Comparison of ENCODE assay signal across 7 mouse cellular contexts in genomic region chr13:91697011-91697410, GRCm38 (mm10). TPM values are rescaled to one million over a fixed set of nuclear protein-coding genes. Genes with fewer than 3 reads are reported as not detected.
DNase-seq lines count a peak whose midpoint lies in the region; ATAC-seq and TF ChIP-seq lines count a peak whose summit lies in the region.

No protein-coding gene starts in this region.

- 47% methylated on average over 3 of the region's 3 CpGs for WGBS in midbrain, embryonic 11.5 days
- 29% methylated on average over 3 of the region's 3 CpGs for WGBS in midbrain, embryonic 15.5 days
- WGBS in hindbrain, embryonic 14.5 days = 28% methylated on average over 3 of the region's 3 CpGs
- WGBS in lung, embryonic 14.5 days = 29% methylated on average over 3 of the region's 3 CpGs

- ATAC-seq in midbrain, embryonic 11.5 days (ENCODE audit: low FRiP score) = peak; percentile 17
- no peak; the same call in 1 of the 2 replicates for ATAC-seq in midbrain, embryonic 15.5 days (replicated peaks)
- ATAC-seq in hindbrain, embryonic 14.5 days (ENCODE audit: low FRiP score) = no peak
- ATAC-seq in lung, embryonic 14.5 days (ENCODE audit: insufficient read depth) = no peak

- no peaks in the 10 kb centered on the region for H3K4me1 ChIP-seq in midbrain, embryonic 11.5 days (ENCODE audit: control insufficient read depth, insufficient read depth, low read length)
- H3K4me1 ChIP-seq in midbrain, embryonic 15.5 days = no peaks in the 10 kb centered on the region
- no peaks in the 10 kb centered on the region for H3K4me1 ChIP-seq in hindbrain, embryonic 14.5 days (replicated peaks; ENCODE audit: control insufficient read depth, insufficient read depth, low read length)
- no peaks in the 10 kb centered on the region for H3K4me1 ChIP-seq in lung, embryonic 14.5 days (ENCODE audit: insufficient read depth)

- H3K9me3 ChIP-seq in midbrain, embryonic 11.5 days (ENCODE audit: control insufficient read depth, low read length) = no peaks in the 10 kb centered on the region
- no peaks in the 10 kb centered on the region for H3K9me3 ChIP-seq in midbrain, embryonic 15.5 days
- H3K9me3 ChIP-seq in hindbrain, embryonic 14.5 days (ENCODE audit: control insufficient read depth, low read length) = no peaks in the 10 kb centered on the region
- H3K9me3 ChIP-seq in lung, embryonic 14.5 days (ENCODE audit: low read depth, low read length) = no peaks in the 10 kb centered on the region

- no peaks in the 10 kb centered on the region for H3K36me3 ChIP-seq in midbrain, embryonic 11.5 days (ENCODE audit: control insufficient read depth, insufficient read depth, low read length)
- no peaks in the 10 kb centered on the region for H3K36me3 ChIP-seq in midbrain, embryonic 15.5 days (replicated peaks)
- H3K36me3 ChIP-seq in hindbrain, embryonic 14.5 days (replicated peaks; ENCODE audit: control insufficient read depth, insufficient read depth) = peaks cover 16% of the 10 kb centered on the region
- peaks cover 14% of the 10 kb centered on the region; the same call in 1 of the 2 replicates for H3K36me3 ChIP-seq in lung, embryonic 14.5 days (ENCODE audit: insufficient read depth)
- H3K36me3 ChIP-seq in splenic B cell, adult 2 months (ENCODE audit: control insufficient read depth, insufficient read depth, low read length, poor library complexity, severe bottlenecking) = no peaks in the 10 kb centered on the region

- peak; percentile 68 for TF ChIP-seq CTCF in lung, embryonic 14.5 days (IDR thresholded peaks at IDR 0.05; ENCODE audit: low read depth)

- no peak overlapping the region for H3K9ac ChIP-seq in midbrain, embryonic 11.5 days (ENCODE audit: low read length)
- H3K9ac ChIP-seq in midbrain, embryonic 15.5 days = no peak overlapping the region
- no peak overlapping the region for H3K9ac ChIP-seq in hindbrain, embryonic 14.5 days
- no peak overlapping the region for H3K9ac ChIP-seq in lung, embryonic 14.5 days

- no peak overlapping the region for H3K4me3 ChIP-seq in midbrain, embryonic 11.5 days (ENCODE audit: low read depth, low read length)
- H3K4me3 ChIP-seq in midbrain, embryonic 15.5 days = no peak overlapping the region
- no peak overlapping the region for H3K4me3 ChIP-seq in hindbrain, embryonic 14.5 days (replicated peaks; ENCODE audit: low read length)
- H3K4me3 ChIP-seq in lung, embryonic 14.5 days (ENCODE audit: low read depth, low read length) = no peak overlapping the region

- H3K27ac ChIP-seq in midbrain, embryonic 11.5 days (ENCODE audit: low read depth, low read length) = no peak overlapping the region
- no peak overlapping the region for H3K27ac ChIP-seq in midbrain, embryonic 15.5 days
- H3K27ac ChIP-seq in hindbrain, embryonic 14.5 days = no peak overlapping the region
- H3K27ac ChIP-seq in lung, embryonic 14.5 days (ENCODE audit: low read depth) = no peak overlapping the region

- H3K4me2 ChIP-seq in midbrain, embryonic 11.5 days = no peak overlapping the region
- H3K4me2 ChIP-seq in midbrain, embryonic 15.5 days = no peak overlapping the region
- no peak overlapping the region for H3K4me2 ChIP-seq in hindbrain, embryonic 14.5 days (replicated peaks)
- H3K4me2 ChIP-seq in lung, embryonic 14.5 days = no peak overlapping the region

- peak; percentile 89 for DNase-seq in midbrain, embryonic 11.5 days (ENCODE audit: low spot score, missing footprints)
- peak; percentile 15 for DNase-seq in Muller cell, postnatal 12 days (ENCODE audit: inconsistent ontology term)
- DNase-seq in cerebellum, postnatal 14 days = peak; percentile 66 to 72
- peak; percentile 71 for DNase-seq in hindbrain, embryonic 14.5 days (ENCODE audit: low spot score)
- peak; percentile 83 for DNase-seq in lung, embryonic 14.5 days
- peak; percentile 62 for DNase-seq in splenic B cell, adult 2 months (ENCODE audit: low read depth, low spot score)

- H3K27me3 ChIP-seq in midbrain, embryonic 11.5 days (ENCODE audit: control insufficient read depth, insufficient read depth, low read length) = no peaks in the 10 kb centered on the region
- no peaks in the 10 kb centered on the region for H3K27me3 ChIP-seq in midbrain, embryonic 15.5 days (replicated peaks)
- H3K27me3 ChIP-seq in hindbrain, embryonic 14.5 days (ENCODE audit: control insufficient read depth, insufficient read depth, low read length) = no peaks in the 10 kb centered on the region
- no peaks in the 10 kb centered on the region for H3K27me3 ChIP-seq in lung, embryonic 14.5 days (ENCODE audit: insufficient read depth, low read length)
- H3K27me3 ChIP-seq in splenic B cell, adult 2 months (ENCODE audit: control insufficient read depth, insufficient read depth, low read length, poor library complexity, severe bottlenecking) = no peaks in the 10 kb centered on the region

RNA-seq across cellular contexts. Expression of gene Acot12, which starts 44.3 kb away (rescaled TPM):
- polyA plus RNA-seq in midbrain, embryonic 11.5 days (2014; fragmentation: Nextera tagmentation; extraction: Ambion mirVana) = not detected in 2 replicates
- polyA plus RNA-seq in midbrain, embryonic 15.5 days (2015; fragmentation: Nextera tagmentation; extraction: Ambion mirVana) = 0.19 TPM in 1 of 2 replicates, not detected in the other
- polyA plus RNA-seq in hindbrain, embryonic 14.5 days (2014; fragmentation: Nextera tagmentation; extraction: Ambion mirVana) = 0.24 TPM in 1 of 2 replicates, not detected in the other
- polyA plus RNA-seq in lung, embryonic 14.5 days (2014; fragmentation: Nextera tagmentation; extraction: Ambion mirVana) = not detected in 2 replicates

Comparison
In these comparisons a context has a peak if more than half of its experiments do, and no peak if none do; other contexts are left out.
1. DNase-seq: peak in every context shown above with its lines; median percentile 89 in midbrain, embryonic 11.5 days; 83 in lung, embryonic 14.5 days; 71 in hindbrain, embryonic 14.5 days; 69 in cerebellum, postnatal 14 days; 62 in splenic B cell, adult 2 months; 15 in Muller cell, postnatal 12 days.